Mouse (Mus musculus) liver, embryonic 14.5 days (tissue): ENCODE measurements around the gene Mcee. TPM values are rescaled to one million over a fixed set of nuclear protein-coding genes. Genes with fewer than 3 reads are reported as not detected.

ENCODE experiments used
- ATAC-seq: fragments of 200-750 bp; cut with Nextera tagmentation; 2 replicates; pipeline ENCODE4 v1.8.0; 2017; ENCODE audit warnings: moderate number of reproducible peaks, mild to moderate bottlenecking, moderate library complexity; ENCODE audit not compliant: insufficient read depth
- DNase-seq, 3 experiments: peaks; one replicate each; pipeline ENCODE4 v3.0.0-alpha.2; 2012 to 2013; ENCODE audit warnings: low read depth in 3 of 3, low spot score in 3 of 3
- H3K27ac ChIP-seq: fragments of 300-500 bp; sonication (generic); 2 replicates; pipeline ENCODE4 v1.5.1; 2014; ENCODE audit warnings: moderate library complexity, mild to moderate bottlenecking, control low read depth, inconsistent platforms
- H3K27me3 ChIP-seq: fragments of 300-500 bp; sonication (generic); 2 replicates; pipeline ENCODE4 v1.6.1; 2014; ENCODE audit warnings: mild to moderate bottlenecking, low read length, moderate library complexity; ENCODE audit not compliant: control insufficient read depth, insufficient read depth
- H3K36me3 ChIP-seq: fragments of 300-500 bp; sonication (generic); replicated peaks from 2 replicates; pipeline ENCODE4 v1.6.1; 2014; ENCODE audit warnings: low read depth; ENCODE audit not compliant: control insufficient read depth, insufficient read depth
- H3K4me1 ChIP-seq, 2 experiments: fragments of 200-500 bp in 1 of 2; fragments of 300-500 bp in 1 of 2; sonication (generic) in 1 of 2; replicated peaks; 2 replicates each; pipeline ENCODE4 v1.6.1; 2012 to 2014; ENCODE audit warnings: antibody characterized with exemption in 1 of 2, inconsistent platforms in 1 of 2, low read length in 1 of 2; ENCODE audit not compliant: control insufficient read depth in 2 of 2, insufficient read depth in 2 of 2
- H3K4me2 ChIP-seq: fragments of 300-500 bp; sonication (generic); 2 replicates; pipeline ENCODE4 v1.6.1; 2014; ENCODE audit warnings: low read depth, mild to moderate bottlenecking, control low read depth, moderate library complexity
- H3K4me3 ChIP-seq, 2 experiments: fragments of 200-500 bp in 1 of 2; fragments of 300-500 bp in 1 of 2; sonication (generic) in 1 of 2; 2 replicates each; pipeline ENCODE4 v1.5.1; 2012 to 2014; ENCODE audit warnings: low read depth in 2 of 2, low read length in 2 of 2, mild to moderate bottlenecking in 2 of 2, control low read depth in 1 of 2, inconsistent platforms in 1 of 2, moderate library complexity in 1 of 2; ENCODE audit not compliant: insufficient read depth in 1 of 2
- H3K9ac ChIP-seq: fragments of 300-500 bp; sonication (generic); replicated peaks from 2 replicates; pipeline ENCODE4 v1.6.1; 2014; ENCODE audit warnings: mild to moderate bottlenecking, control low read depth, moderate library complexity
- H3K9me3 ChIP-seq: fragments of 300-500 bp; sonication (generic); 2 replicates; pipeline ENCODE4 v1.6.1; 2016; ENCODE audit warnings: low read length, mixed read lengths; ENCODE audit not compliant: control insufficient read depth
- CTCF ChIP-seq: IDR thresholded peaks from 2 replicates; pipeline ENCODE4 v1.5.1; 2016; ENCODE audit warnings: antibody characterized with exemption, low read depth, control low read depth
- EP300 ChIP-seq: IDR thresholded peaks from 2 replicates; pipeline ENCODE4 v1.6.1; 2016; ENCODE audit warnings: antibody characterized with exemption, low read depth
- WGBS: fragments of 180-500 bp; shearing (Covaris S2); extraction: QIAGEN DNeasy Blood & Tissue Kit; methylation state at CpG from one replicate; pipeline ENCODE4 v1.1.7; 2014; ENCODE audit not compliant: insufficient replicate concordance; 5-methylcytosine and 5-hydroxymethylcytosine counted together
- polyA plus RNA-seq, 2 experiments: library from polyadenylated mRNA; depleted of rRNA in 1 of 2; stranded (reverse) in 1 of 2; unstranded in 1 of 2; fragments of >200 nt; fragmentation: Nextera tagmentation in 1 of 2; extraction: Ambion mirVana in 1 of 2; gene quantifications; 2 replicates each; pipeline versions ENCODE4 v1.2.1 to v1.2.3; 2012 to 2014

Mcee gene
- polyA plus RNA-seq, 2 experiments: 21.1 to 42.1 TPM

GRCm38 (mm10) chr7:64356661-64357060 lies 35.7 kb upstream of the Mcee start:
- Histone ChIP-seq H3K27ac (no peak overlapping the region), H3K27me3 (no peaks in the 10 kb centered on the region), H3K36me3 (no peaks in the 10 kb centered on the region; the same call in 1 of the 2 replicates), H3K9ac (no peak overlapping the region), H3K4me1 (no peaks in the 10 kb centered on the region), H3K4me3 (no peak overlapping the region), H3K4me2 (no peak overlapping the region), H3K9me3 (no peaks in the 10 kb centered on the region)
- DNase-seq (no peak), ATAC-seq (no peak)
- TF ChIP-seq CTCF (no peak), EP300 (no peak)
- WGBS: 75% methylated on average over 5 of the region's 5 CpGs

DNA sequence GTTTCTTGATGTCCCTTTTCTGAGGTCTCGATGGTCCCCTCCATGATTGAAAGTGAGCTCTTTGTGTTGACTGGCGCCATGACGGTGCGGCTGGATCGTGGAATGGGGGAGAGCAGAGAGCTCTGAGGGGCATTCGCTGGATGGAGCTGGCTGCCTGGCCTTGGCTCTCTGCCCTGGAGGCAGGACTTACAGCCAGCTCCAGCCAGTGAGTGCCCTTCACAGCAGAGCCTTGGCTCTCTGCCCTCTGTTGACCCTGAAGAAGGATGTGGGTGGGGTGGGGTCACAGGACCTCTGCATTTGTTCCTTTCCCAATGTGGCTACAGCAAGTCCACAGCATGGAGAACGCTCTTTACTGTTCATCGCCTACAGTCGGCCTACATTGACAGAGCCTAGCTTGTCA lies 35.0 kb upstream of the Mcee start:
- DNase-seq: no peak
- TF ChIP-seq CTCF (no peak), EP300 (no peak)
- no peak for ATAC-seq
- Histone ChIP-seq H3K9me3 (no peaks in the 10 kb centered on the region), H3K4me2 (no peak overlapping the region), H3K27me3 (no peaks in the 10 kb centered on the region), H3K9ac (no peak overlapping the region), H3K36me3 (no peaks in the 10 kb centered on the region; the same call in 1 of the 2 replicates), H3K27ac (no peak overlapping the region), H3K4me3 (no peak overlapping the region), H3K4me1 (no peaks in the 10 kb centered on the region)
- WGBS: 87% methylated on average over 9 of the region's 9 CpGs

- TF ChIP-seq EP300 (no peak), CTCF (no peak)
- ATAC-seq: no peak
- H3K9me3 ChIP-seq: no peaks in the 10 kb centered on the region
- no peak overlapping the region for H3K27ac ChIP-seq
- no peak for DNase-seq
- peaks cover 4% of the 10 kb centered on the region for H3K36me3 ChIP-seq
- WGBS: 76% methylated on average over 6 of the region's 6 CpGs
- H3K4me1 ChIP-seq: no peaks in the 10 kb centered on the region
- no peak overlapping the region for H3K4me2 ChIP-seq
- no peak overlapping the region for H3K9ac ChIP-seq
- no peak overlapping the region for H3K4me3 ChIP-seq
- H3K27me3 ChIP-seq: no peaks in the 10 kb centered on the region
Measured at GRCm38 (mm10) chr7:64358666-64359065, 33.7 kb upstream of the Mcee start.

GRCm38 (mm10) chr7:64359943-64360585 lies 32.3 kb upstream of the Mcee start:
- Histone ChIP-seq H3K9ac (no peak overlapping the region), H3K4me1 (no peaks in the 10 kb centered on the region), H3K9me3 (no peaks in the 10 kb centered on the region), H3K4me2 (no peak overlapping the region), H3K27me3 (no peaks in the 10 kb centered on the region), H3K36me3 (peaks cover 4% of the 10 kb centered on the region), H3K4me3 (no peak overlapping the region), H3K27ac (no peak overlapping the region)
- ATAC-seq (no peak), DNase-seq (no peak)
- WGBS: 70% methylated on average over 20 of the region's 20 CpGs
- TF ChIP-seq CTCF (no peak), EP300 (no peak)

GRCm38 (mm10) chr7:64360586-64360945 lies 31.8 kb upstream of the Mcee start:
- H3K9ac ChIP-seq: no peak overlapping the region
- no peaks in the 10 kb centered on the region for H3K27me3 ChIP-seq
- no peak overlapping the region for H3K4me3 ChIP-seq
- no peak overlapping the region for H3K4me2 ChIP-seq
- H3K4me1 ChIP-seq: no peaks in the 10 kb centered on the region
- peaks cover 4% of the 10 kb centered on the region for H3K36me3 ChIP-seq
- 47% methylated on average over 3 of the region's 3 CpGs for WGBS
- no peak for ATAC-seq
- no peaks in the 10 kb centered on the region for H3K9me3 ChIP-seq
- no peak for DNase-seq
- TF ChIP-seq EP300 (no peak), CTCF (no peak)
- H3K27ac ChIP-seq: no peak overlapping the region
